Mouse (Mus musculus) urinary bladder, adult 2 months (tissue): ENCODE data around the gene Osbpl5. TPM values are rescaled to one million over a fixed set of nuclear protein-coding genes. Genes with fewer than 3 reads are reported as not detected.

Experiments
- DNase-seq: peaks from one replicate; pipeline ENCODE4 v3.0.0; 2022; ENCODE audit warnings: low spot score
- polyA plus RNA-seq: library from polyadenylated mRNA; depleted of rRNA; stranded (reverse); fragments of >200 nt; gene quantifications from 2 replicates; pipeline ENCODE4 v1.2.3, GENCODE M21; 2012; rRNA removed

Gene Osbpl5
- 67.2 and 73.7 TPM in 2 replicates for polyA plus RNA-seq

- no peak for DNase-seq
These were observed at the start of gene Osbpl5 for GRCm38 (mm10) chr7:143756125-143757026. Osbpl5 (minus strand) TSS chr7:143756985.

GRCm38 (mm10) chr7:143805199-143805624 is 48.4 kb upstream of the Osbpl5 start:
- no peak for DNase-seq

GRCm38 (mm10) chr7:143801195-143802065 is 44.6 kb upstream of the Osbpl5 start:
- DNase-seq = no peak

GRCm38 (mm10) chr7:143800770-143801169 is 44.0 kb upstream of the Osbpl5 start:
- DNase-seq = no peak

GRCm38 (mm10) chr7:143798783-143799182 is 42.0 kb upstream of the Osbpl5 start:
- DNase-seq = no peak

GRCm38 (mm10) chr7:143793121-143793520 is 36.3 kb upstream of the Osbpl5 start:
- no peak for DNase-seq

GRCm38 (mm10) chr7:143792336-143792985 is 35.7 kb upstream of the Osbpl5 start:
- no peak for DNase-seq

- peak; percentile 57 for DNase-seq
These were observed 27.4 kb upstream of the Osbpl5 start, which contains the start of gene Mrgpre for GRCm38 (mm10) chr7:143783996-143784829. Mrgpre (minus strand) TSS chr7:143784500.

- DNase-seq = no peak
These were observed 26.7 kb upstream of the Osbpl5 start for GRCm38 (mm10) chr7:143783378-143783995.

GRCm38 (mm10) chr7:143777375-143777774 is 20.6 kb upstream of the Osbpl5 start:
- DNase-seq = no peak

- DNase-seq = no peak
These were observed 19.4 kb upstream of the Osbpl5 start for GRCm38 (mm10) chr7:143776137-143776536.

- DNase-seq = no peak
These were observed 12.7 kb upstream of the Osbpl5 start for GRCm38 (mm10) chr7:143769461-143769860.

GRCm38 (mm10) chr7:143768267-143768666 is 11.5 kb upstream of the Osbpl5 start:
- no peak for DNase-seq

- no peak for DNase-seq
These were observed 10.1 kb upstream of the Osbpl5 start, which contains the start of gene Mrgprg for GRCm38 (mm10) chr7:143766893-143767292. Mrgprg (minus strand) TSS chr7:143766993.

- DNase-seq = no peak
These were observed 8.2 kb upstream of the Osbpl5 start for GRCm38 (mm10) chr7:143764876-143765530.

- DNase-seq = no peak
These were observed 7.0 kb upstream of the Osbpl5 start for GRCm38 (mm10) chr7:143763794-143764193.

- no peak for DNase-seq
These were observed 2.2 kb upstream of the Osbpl5 start for GRCm38 (mm10) chr7:143758956-143759355.

- no peak for DNase-seq
These were observed 911 bp upstream of the Osbpl5 start for GRCm38 (mm10) chr7:143757696-143758095.

GRCm38 (mm10) chr7:143757027-143757390 is 224 bp upstream of the Osbpl5 start:
- peak; percentile 56 for DNase-seq
